Comparison of ENCODE assay signal across 8 mouse cellular contexts in the genomic region with DNA sequence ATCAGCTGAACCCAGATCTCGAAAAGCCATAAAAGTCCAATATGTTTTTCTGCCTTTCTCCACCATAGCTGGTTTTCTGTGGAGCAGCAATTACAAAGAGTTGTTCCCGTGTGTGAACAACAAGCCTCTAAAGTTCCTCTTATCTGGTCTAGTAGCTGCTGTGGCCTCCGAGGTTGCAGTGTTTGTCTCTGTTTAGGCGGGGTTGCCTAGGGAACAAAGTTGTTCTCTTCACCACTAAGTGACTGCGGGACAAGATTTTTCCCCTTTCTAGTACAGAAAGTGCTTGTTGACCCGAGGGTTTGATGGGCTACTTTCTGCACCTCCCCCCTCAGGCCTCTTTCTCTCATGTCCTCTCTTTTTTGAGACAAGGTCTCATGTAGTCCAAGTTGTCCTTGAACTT.
DNase-seq lines count a peak whose midpoint lies in the region; ATAC-seq and TF ChIP-seq lines count a peak whose summit lies in the region.

No protein-coding gene starts in this region.

- no peaks in the 10 kb centered on the region for H3K36me3 ChIP-seq in heart, embryonic 11.5 days (ENCODE audit: control insufficient read depth, insufficient read depth, low read length)
- 0 out of 2 replicates have a peak, but pooled peaks cover 4% of the 10 kb centered on the region for H3K36me3 ChIP-seq in lung, postnatal 0 days (ENCODE audit: insufficient read depth, low read length)
- H3K36me3 ChIP-seq in kidney, embryonic 16.5 days (ENCODE audit: insufficient read depth, low read length), result no peaks in the 10 kb centered on the region

- 31% methylated on average over 6 of the region's 6 CpGs for WGBS in heart, embryonic 11.5 days (ENCODE audit: insufficient replicate concordance)
- whole genome bisulfite sequencing in lung, postnatal 0 days, result 27% methylated on average over 6 of the region's 6 CpGs
- 55% methylated on average over 6 of the region's 6 CpGs for WGBS in kidney, embryonic 16.5 days

- no peak overlapping the region for H3K4me3 ChIP-seq in heart, embryonic 11.5 days (ENCODE audit: low read depth, low read length)
- no peak overlapping the region for H3K4me3 ChIP-seq in lung, postnatal 0 days (ENCODE audit: low read depth, low read length)
- H3K4me3 ChIP-seq in kidney, embryonic 16.5 days (ENCODE audit: low read length), result no peak overlapping the region

- peak overlapping the region; percentile 59 for H3K27ac ChIP-seq in heart, embryonic 11.5 days (ENCODE audit: low read depth, low read length)
- peak overlapping the region; percentile 75 for H3K27ac ChIP-seq in lung, postnatal 0 days (ENCODE audit: low read length)
- no peak overlapping the region for H3K27ac ChIP-seq in kidney, embryonic 16.5 days (ENCODE audit: low read length)

- no peak for TF ChIP-seq CTCF in lung, postnatal 0 days (IDR thresholded peaks at IDR 0.05)

- H3K9ac ChIP-seq in heart, embryonic 11.5 days (ENCODE audit: low read depth, low read length), result no peak overlapping the region
- H3K9ac ChIP-seq in lung, postnatal 0 days (replicated peaks; ENCODE audit: low read depth), result no peak overlapping the region
- H3K9ac ChIP-seq in kidney, embryonic 16.5 days (replicated peaks; ENCODE audit: low read length), result no peak overlapping the region

- H3K4me2 ChIP-seq in heart, embryonic 11.5 days, result no peak overlapping the region
- no peak overlapping the region for H3K4me2 ChIP-seq in lung, postnatal 0 days (replicated peaks; ENCODE audit: low read depth, low read length)
- no peak overlapping the region for H3K4me2 ChIP-seq in kidney, embryonic 16.5 days (replicated peaks; ENCODE audit: low read depth, low read length)

- H3K27me3 ChIP-seq in heart, embryonic 11.5 days (ENCODE audit: control insufficient read depth, insufficient read depth, low read length), result no peaks in the 10 kb centered on the region
- no peaks in the 10 kb centered on the region for H3K27me3 ChIP-seq in lung, postnatal 0 days (replicated peaks; ENCODE audit: insufficient read depth, low read length)
- H3K27me3 ChIP-seq in kidney, embryonic 16.5 days (ENCODE audit: insufficient read depth, low read length), result peaks cover 21% of the 10 kb centered on the region; the same call in 1 of the 2 replicates

- peak; percentile 97 for TF ChIP-seq EP300 in lung, postnatal 0 days (IDR thresholded peaks at IDR 0.05)

- H3K4me1 ChIP-seq in heart, embryonic 11.5 days (ENCODE audit: control insufficient read depth, insufficient read depth, low read length), result peaks cover 5% of the 10 kb centered on the region; the same call in 1 of the 2 replicates
- H3K4me1 ChIP-seq in lung, postnatal 0 days (ENCODE audit: insufficient read depth, low read depth, low read length), result no peaks in the 10 kb centered on the region; the same call in 1 of the 2 replicates
- peaks cover 6% of the 10 kb centered on the region; the same call in 1 of the 2 replicates for H3K4me1 ChIP-seq in kidney, embryonic 16.5 days (ENCODE audit: insufficient read depth, low read length)

- no peaks in the 10 kb centered on the region for H3K9me3 ChIP-seq in heart, embryonic 11.5 days (replicated peaks; ENCODE audit: control insufficient read depth, low read length)
- H3K9me3 ChIP-seq in lung, postnatal 0 days (ENCODE audit: low read length), result no peaks in the 10 kb centered on the region
- no peaks in the 10 kb centered on the region for H3K9me3 ChIP-seq in kidney, embryonic 16.5 days (ENCODE audit: low read length)

- peak; percentile 60 for ATAC-seq in CD4-positive, CD25-positive, alpha-beta regulatory T cell, adult 4 months
- no peak for ATAC-seq in heart, embryonic 11.5 days (replicated peaks; ENCODE audit: insufficient number of reproducible peaks, low FRiP score, low TSS enrichment)
- ATAC-seq in lung, postnatal 0 days, result peak; percentile 74
- no peak for ATAC-seq in kidney, embryonic 16.5 days (ENCODE audit: low FRiP score, low TSS enrichment)

- peak; percentile 63 for DNase-seq in 416B (ENCODE audit: low read depth)
- peak; percentile 91 for DNase-seq in lung, postnatal 0 days (ENCODE audit: low spot score)
- DNase-seq in right cerebral cortex, postnatal 14 days, result no peak
- DNase-seq in right cerebral cortex, postnatal 10 days (ENCODE audit: low spot score in 2 of 2), result no peak
- no peak for DNase-seq in right cerebral cortex, adult 18-20 months

Comparison
In these comparisons a context has a peak if more than half of its experiments do, and no peak if none do; other contexts are left out.
1. DNase-seq: peak in 416B (single experiment) and lung, postnatal 0 days (single experiment); none in right cerebral cortex, postnatal 14 days (single experiment), right cerebral cortex, postnatal 10 days (0 of 2) and right cerebral cortex, adult 18-20 months (single experiment).
2. ATAC-seq: peak in CD4-positive, CD25-positive, alpha-beta regulatory T cell, adult 4 months (single experiment) and lung, postnatal 0 days (single experiment); none in heart, embryonic 11.5 days (single experiment) and kidney, embryonic 16.5 days (single experiment).